Mouse (Mus musculus) MEL (cell line): ENCODE data around the gene Fgfr2. TPM values are rescaled to one million over a fixed set of nuclear protein-coding genes. Genes with fewer than 3 reads are reported as not detected.

Experiments
- DNase-seq: peaks from one replicate; pipeline ENCODE4 v3.0.0; 2011; ENCODE audit warnings: low read depth, low spot score
- H3K27ac ChIP-seq: 2 replicates; pipeline ENCODE4 v1.5.1; 2012; ENCODE audit warnings: low read depth, mild to moderate bottlenecking, control low read depth, low read length, moderate library complexity; ENCODE audit not compliant: control insufficient read depth
- H3K27me3 ChIP-seq, 2 experiments: fragments of 150-350 bp in 1 of 2; sonication (generic) in 1 of 2; 2 replicates each; pipeline ENCODE4 v1.6.1; 2012; ENCODE audit warnings: low read length in 2 of 2, mild to moderate bottlenecking in 2 of 2, improper control_type of control experiment in 1 of 2, moderate library complexity in 1 of 2; ENCODE audit not compliant: insufficient read depth in 2 of 2, control insufficient read depth in 1 of 2
- H3K36me3 ChIP-seq, 2 experiments: 2 replicates each; pipeline ENCODE4 v1.6.1; 2012 to 2014; ENCODE audit warnings: low read length in 2 of 2, improper control_type of control experiment in 1 of 2, inconsistent platforms in 1 of 2, mild to moderate bottlenecking in 1 of 2; ENCODE audit not compliant: insufficient read depth in 2 of 2, control insufficient read depth in 1 of 2
- H3K4me1 ChIP-seq, 2 experiments: fragments of 150-350 bp in 1 of 2; sonication (generic) in 1 of 2; 2 replicates each; pipeline ENCODE4 v1.6.1; 2012; ENCODE audit warnings: low read length in 2 of 2, improper control_type of control experiment in 1 of 2, mild to moderate bottlenecking in 1 of 2; ENCODE audit not compliant: insufficient read depth in 2 of 2, control insufficient read depth in 1 of 2
- H3K4me3 ChIP-seq, 2 experiments: fragments of 150-350 bp in 1 of 2; sonication (generic) in 1 of 2; 2 replicates each; pipeline ENCODE4 v1.5.1; 2012; ENCODE audit warnings: low read depth in 2 of 2, low read length in 2 of 2, mild to moderate bottlenecking in 2 of 2, moderate library complexity in 2 of 2, control low read depth in 1 of 2, improper control_type of control experiment in 1 of 2; ENCODE audit not compliant: control insufficient read depth in 1 of 2, insufficient read depth in 1 of 2
- H3K79me2 ChIP-seq: 2 replicates; pipeline ENCODE4 v1.6.1; 2012; ENCODE audit warnings: mild to moderate bottlenecking, low read length, moderate library complexity; ENCODE audit not compliant: control insufficient read depth, poor library complexity, insufficient read depth
- H3K9ac ChIP-seq: 2 replicates; pipeline ENCODE4 v1.6.1; 2012; ENCODE audit warnings: low read depth, mild to moderate bottlenecking, control low read depth, low read length, moderate library complexity; ENCODE audit not compliant: control insufficient read depth, poor library complexity, severe bottlenecking
- H3K9me3 ChIP-seq: fragments of 150-350 bp; sonication (generic); replicated peaks from 2 replicates; pipeline ENCODE4 v1.6.1; 2012; ENCODE audit warnings: mild to moderate bottlenecking, low read length, improper control_type of control experiment, moderate library complexity; ENCODE audit not compliant: insufficient read depth
- ETS1 ChIP-seq: IDR thresholded peaks from 2 replicates; pipeline ENCODE4 v1.6.1; 2012; ENCODE audit warnings: low read depth, mild to moderate bottlenecking, inconsistent platforms, low read length, improper control_type of control experiment, moderate library complexity
- GABPA ChIP-seq: IDR thresholded peaks from 2 replicates; pipeline ENCODE4 v1.6.1; 2012; ENCODE audit warnings: low read depth, mild to moderate bottlenecking, inconsistent platforms, low read length, improper control_type of control experiment, moderate library complexity
- GATA1 ChIP-seq: IDR thresholded peaks from 2 replicates; pipeline ENCODE4 v1.6.1; 2011; ENCODE audit warnings: low read depth, low read length, improper control_type of control experiment
- KAT2A ChIP-seq: conservative IDR thresholded peaks from 2 replicates; pipeline ENCODE4 v1.6.1; 2012; ENCODE audit warnings: low read depth, low read length, improper control_type of control experiment, inconsistent platforms
- MAFK ChIP-seq: IDR thresholded peaks from 2 replicates; pipeline ENCODE4 v1.6.1; 2011; ENCODE audit warnings: low read depth, mild to moderate bottlenecking, low read length, improper control_type of control experiment, borderline replicate concordance
- MAZ ChIP-seq: IDR thresholded peaks from 2 replicates; pipeline ENCODE4 v1.6.1; 2012; ENCODE audit warnings: low read depth, mild to moderate bottlenecking, inconsistent platforms, low read length, improper control_type of control experiment
- MYC ChIP-seq: IDR thresholded peaks from 2 replicates; pipeline ENCODE4 v1.6.1; 2011; ENCODE audit warnings: low read depth, mild to moderate bottlenecking, low read length, improper control_type of control experiment, moderate library complexity
- NRF1 ChIP-seq: IDR thresholded peaks from 2 replicates; pipeline ENCODE4 v1.6.1; 2014; ENCODE audit warnings: low read depth, mild to moderate bottlenecking, inconsistent platforms, low read length, improper control_type of control experiment, moderate library complexity; ENCODE audit not compliant: poor library complexity, insufficient read depth, severe bottlenecking
- RCOR1 ChIP-seq: IDR thresholded peaks from 2 replicates; pipeline ENCODE4 v1.6.1; 2012; ENCODE audit warnings: low read depth, mild to moderate bottlenecking, inconsistent platforms, low read length, improper control_type of control experiment
- TCF12 ChIP-seq: IDR thresholded peaks from 2 replicates; pipeline ENCODE4 v1.6.1; 2014; ENCODE audit warnings: low read depth, mild to moderate bottlenecking, inconsistent platforms, low read length, improper control_type of control experiment, moderate library complexity
- USF1 ChIP-seq: IDR thresholded peaks from 2 replicates; pipeline ENCODE4 v1.6.1; 2014; ENCODE audit warnings: low read depth, mild to moderate bottlenecking, inconsistent platforms, low read length, improper control_type of control experiment, moderate library complexity
- ZKSCAN1 ChIP-seq: IDR thresholded peaks from 2 replicates; pipeline ENCODE4 v1.6.1; 2012; ENCODE audit warnings: low read depth, mild to moderate bottlenecking, inconsistent platforms, low read length, improper control_type of control experiment, moderate library complexity
- ZNF384 ChIP-seq: IDR thresholded peaks from 2 replicates; pipeline ENCODE4 v1.6.1; 2012; ENCODE audit warnings: low read depth, mild to moderate bottlenecking, inconsistent platforms, low read length, improper control_type of control experiment
- polyA plus RNA-seq, 2 experiments: library from polyadenylated mRNA; stranded (reverse) in 1 of 2; unstranded in 1 of 2; fragments of >175 nt in 1 of 2; fragments of >200 nt in 1 of 2; gene quantifications; 2 replicates each; pipeline versions ENCODE4 v1.2.1 to v1.2.4; 2012; ENCODE audit warnings: low replicate concordance in 2 of 2, low read depth in 1 of 2; ENCODE audit not compliant: insufficient read length in 2 of 2, insufficient read depth in 1 of 2, missing spikeins in 1 of 2
- total RNA-seq: library from RNA; depleted of rRNA; stranded (reverse); fragments of 300-350 nt; gene quantifications from 2 replicates; pipeline ENCODE4 v1.2.3, GENCODE M21; 2012

The Fgfr2 gene
- total and polyA plus RNA-seq, 3 experiments = not detected

DNA sequence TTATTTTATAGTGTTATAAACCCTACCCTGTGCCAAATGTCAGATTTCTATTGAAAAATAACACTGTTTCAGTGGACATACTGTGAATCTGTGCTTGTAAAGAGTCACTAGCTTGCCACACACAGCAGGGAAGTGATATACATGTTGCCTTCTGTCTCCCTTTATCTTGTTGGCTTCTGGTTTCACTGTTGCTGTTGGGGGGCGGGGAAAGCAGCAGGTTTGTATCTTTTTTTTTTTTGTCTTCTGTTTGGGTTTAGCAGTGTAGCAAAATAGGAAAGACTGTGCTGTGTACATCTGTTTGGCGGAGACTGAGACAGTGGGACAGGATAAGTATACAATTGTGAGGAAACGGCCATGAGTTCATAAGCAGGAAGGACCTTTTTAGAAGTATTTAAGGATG lies 2255.9 kb downstream of the Fgfr2 start:
- H3K9ac ChIP-seq = no peak overlapping the region
- no peaks in the 10 kb centered on the region for H3K79me2 ChIP-seq
- H3K4me1 ChIP-seq = no peaks in the 10 kb centered on the region
- H3K9me3 ChIP-seq = no peaks in the 10 kb centered on the region
- no peak for TF ChIP-seq GATA1
- TF ChIP-seq ETS1 = no peak
- TF ChIP-seq MAZ = no peak
- TF ChIP-seq NRF1 = no peak
- no peak for TF ChIP-seq TCF12
- no peak for TF ChIP-seq GABPA
- TF ChIP-seq USF1 = no peak
- TF ChIP-seq MYC = no peak
- no peak for TF ChIP-seq ZNF384
- TF ChIP-seq ZKSCAN1 = no peak
- TF ChIP-seq KAT2A = no peak
- no peak for TF ChIP-seq RCOR1
- TF ChIP-seq, all 39 proteins: peak for 0
- Histone ChIP-seq H3K27ac (no peak overlapping the region), H3K36me3 (no peaks in the 10 kb centered on the region), H3K4me3 (no peak overlapping the region), H3K27me3 (no peaks in the 10 kb centered on the region; a peak in 1 of 4 replicates)
- DNase-seq = no peak

DNA sequence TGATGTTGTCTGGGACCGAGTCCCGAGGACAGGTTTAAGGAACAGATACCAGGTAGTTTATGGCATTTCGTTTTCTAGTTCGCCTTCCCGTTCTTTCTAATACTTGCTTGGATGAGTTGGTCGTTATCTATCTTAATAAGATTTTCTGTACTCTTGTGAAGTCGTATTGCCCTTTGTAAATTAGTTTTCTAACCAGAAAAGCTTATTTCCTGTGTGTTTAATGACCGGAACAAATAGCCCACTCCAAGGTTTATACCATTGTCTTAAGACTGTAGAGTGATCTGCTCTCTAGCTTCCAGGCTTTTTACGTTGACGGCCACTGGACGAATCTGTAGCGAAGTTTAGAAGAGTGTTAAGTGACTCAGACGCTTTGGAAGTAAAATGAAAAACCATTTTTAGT lies 2256.5 kb downstream of the Fgfr2 start:
- H3K36me3 ChIP-seq = no peaks in the 10 kb centered on the region
- no peak overlapping the region for H3K27ac ChIP-seq
- H3K4me3 ChIP-seq = no peak overlapping the region
- DNase-seq = no peak
- no peaks in the 10 kb centered on the region; a peak in 1 of 4 replicates for H3K27me3 ChIP-seq
- H3K9ac ChIP-seq = no peak overlapping the region
- no peaks in the 10 kb centered on the region for H3K9me3 ChIP-seq
- H3K4me1 ChIP-seq = no peaks in the 10 kb centered on the region
- H3K79me2 ChIP-seq = no peaks in the 10 kb centered on the region
- TF ChIP-seq MAFK = no peak
